27 mouse cellular contexts compared by ENCODE assay signal in genomic region chr17:48569656-48570055, GRCm38 (mm10).
"Had no signal": no experiment of that assay in that cellular context is flagged by ENCODE, and none has a peak within 500 bp of the region (broad histone marks: within the 10 kb centered on the region; RNA-seq: fewer than 3 reads in every experiment).

No protein-coding gene starts in this region.

- H3K4me2 ChIP-seq: heart, embryonic 13.5 days; heart, embryonic 15.5 days; hindbrain, embryonic 13.5 days; hindbrain, embryonic 15.5 days; kidney, embryonic 15.5 days; limb, embryonic 13.5 days; limb, embryonic 15.5 days; liver, embryonic 12.5 days had no signal

- H3K36me3 ChIP-seq: heart, embryonic 10.5 days; heart, embryonic 13.5 days; heart, embryonic 15.5 days; hindbrain, embryonic 13.5 days; hindbrain, embryonic 15.5 days; kidney, embryonic 15.5 days; limb, embryonic 13.5 days; limb, embryonic 15.5 days; liver, embryonic 12.5 days had no signal

- DNase-seq: gastrocnemius, adult 2 months; gastrocnemius, postnatal 14 days; gastrocnemius, postnatal 36 days; heart, adult 18-20 months; heart, postnatal 14 days; heart, postnatal 36 days; kidney, adult 11 months; kidney, adult 2 months; kidney, adult 9 months; kidney, postnatal 14 days; kidney, postnatal 36 days; layer of hippocampus, adult 9-11 months; layer of hippocampus, postnatal 36 days; left cerebral cortex, postnatal 4 days had no signal

- H3K4me3 ChIP-seq: gastrocnemius, adult 2 months; heart, embryonic 10.5 days; heart, embryonic 13.5 days; heart, embryonic 15.5 days; hindbrain, embryonic 13.5 days; hindbrain, embryonic 15.5 days; kidney, embryonic 15.5 days; limb, embryonic 13.5 days; limb, embryonic 15.5 days; liver, embryonic 12.5 days had no signal

- ATAC-seq: hindbrain, postnatal 0 days; intestine, embryonic 16.5 days; liver, embryonic 12.5 days had no signal

- H3K27ac ChIP-seq: gastrocnemius, adult 2 months; heart, embryonic 10.5 days; heart, embryonic 13.5 days; heart, embryonic 15.5 days; hindbrain, embryonic 13.5 days; hindbrain, embryonic 15.5 days; hindbrain, postnatal 0 days; kidney, embryonic 15.5 days; kidney, postnatal 0 days; limb, embryonic 13.5 days; limb, embryonic 15.5 days; liver, embryonic 12.5 days; liver, embryonic 14.5 days had no signal

- H3K9ac ChIP-seq: heart, embryonic 13.5 days; heart, embryonic 15.5 days; hindbrain, embryonic 13.5 days; hindbrain, embryonic 15.5 days; kidney, embryonic 15.5 days; limb, embryonic 13.5 days; limb, embryonic 15.5 days; liver, embryonic 12.5 days; liver, embryonic 14.5 days had no signal

- H3K9me3 ChIP-seq: heart, embryonic 10.5 days; heart, embryonic 13.5 days; heart, embryonic 15.5 days; hindbrain, embryonic 13.5 days; hindbrain, embryonic 15.5 days; kidney, embryonic 15.5 days; limb, embryonic 13.5 days; limb, embryonic 15.5 days; liver, embryonic 12.5 days had no signal

- H3K4me1 ChIP-seq: heart, embryonic 10.5 days; heart, embryonic 13.5 days; heart, embryonic 15.5 days; hindbrain, embryonic 13.5 days; hindbrain, embryonic 15.5 days; kidney, embryonic 15.5 days; limb, embryonic 13.5 days; limb, embryonic 15.5 days; liver, embryonic 12.5 days had no signal

- H3K27me3 ChIP-seq: heart, embryonic 13.5 days; heart, embryonic 15.5 days; hindbrain, embryonic 13.5 days; hindbrain, embryonic 15.5 days; kidney, embryonic 15.5 days; limb, embryonic 13.5 days; limb, embryonic 15.5 days; liver, embryonic 12.5 days had no signal
